Mouse (Mus musculus): ENCODE measurements around the gene Erbb4. TPM values are rescaled to one million over a fixed set of nuclear protein-coding genes. Genes with fewer than 3 reads are reported as not detected.

Gene Erbb4
- polyA plus RNA-seq, 1 experiment from 2014 or later = 8.6 TPM

DNA sequence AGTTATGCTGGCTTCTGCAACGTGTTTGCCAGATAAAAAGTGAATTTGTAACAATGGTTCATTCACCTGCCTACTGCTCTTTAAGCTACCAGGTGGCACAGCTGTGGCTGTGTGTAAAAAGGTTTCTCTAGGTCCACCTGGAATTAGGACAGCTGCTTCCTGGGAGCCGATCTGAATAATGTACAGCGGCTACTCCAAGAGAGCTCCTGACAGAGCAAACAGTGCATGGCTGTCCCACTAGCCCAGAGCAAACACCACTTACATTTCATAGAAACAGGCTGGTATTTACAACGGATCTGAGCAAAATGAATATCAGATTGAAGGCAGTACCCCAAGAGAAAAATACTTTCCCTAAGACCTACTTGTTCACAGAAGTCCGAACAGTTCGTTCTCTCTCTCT is 1058.0 kb downstream of the Erbb4 start:
- Histone ChIP-seq H3K27me3 (ENCODE audit: control insufficient read depth, insufficient read depth, low read length) (no peaks in the 10 kb centered on the region), H3K9me3 (ENCODE audit: control insufficient read depth, low read length) (no peaks in the 10 kb centered on the region), H3K4me3 (ENCODE audit: low read depth, low read length) (no peak overlapping the region), H3K4me2 (no peak overlapping the region), H3K4me1 (ENCODE audit: control insufficient read depth, insufficient read depth, low read length) (peaks cover 13% of the 10 kb centered on the region; the same call in 1 of the 2 replicates), H3K9ac (ENCODE audit: low read length) (no peak overlapping the region), H3K36me3 (ENCODE audit: control insufficient read depth, insufficient read depth, low read length) (no peaks in the 10 kb centered on the region), H3K27ac (ENCODE audit: low read depth, low read length) (no peak overlapping the region)
- WGBS = 72% methylated on average over 6 of the region's 6 CpGs
- peak; percentile 79 for DNase-seq (ENCODE audit: low spot score, missing footprints)
- ATAC-seq (ENCODE audit: low FRiP score) = no peak

DNA sequence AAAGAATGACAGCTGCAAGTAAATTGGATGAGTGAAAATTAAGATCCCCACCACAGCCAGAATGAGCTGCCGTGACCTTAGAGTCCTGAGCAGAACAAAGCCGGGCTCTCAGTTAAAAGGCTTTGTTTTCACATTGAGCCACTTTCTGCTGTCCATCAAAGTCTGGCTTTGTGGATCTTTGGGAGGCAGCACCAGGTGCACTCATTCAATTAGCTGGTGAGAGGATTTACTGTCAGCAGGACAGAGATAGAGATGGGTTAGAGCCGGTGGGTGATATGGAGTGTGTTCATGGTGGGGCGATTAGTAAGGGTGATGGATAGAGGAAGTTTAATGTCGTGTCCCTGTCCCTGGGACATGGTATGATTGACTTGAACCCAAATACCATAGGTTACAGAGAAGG is 1060.7 kb downstream of the Erbb4 start:
- peak overlapping the region; percentile 71; the same call in 1 of the 2 replicates for H3K27ac ChIP-seq (ENCODE audit: low read depth, low read length)
- peaks cover 13% of the 10 kb centered on the region; the same call in 1 of the 2 replicates for H3K4me1 ChIP-seq (ENCODE audit: control insufficient read depth, insufficient read depth, low read length)
- H3K27me3 ChIP-seq (ENCODE audit: control insufficient read depth, insufficient read depth, low read length) = no peaks in the 10 kb centered on the region
- H3K4me3 ChIP-seq (ENCODE audit: low read depth, low read length) = no peak overlapping the region
- WGBS = under 1% methylated on average over 5 of the region's 5 CpGs
- peak overlapping the region; percentile 47; the same call in 1 of the 2 replicates for H3K9ac ChIP-seq (ENCODE audit: low read length)
- H3K9me3 ChIP-seq (ENCODE audit: control insufficient read depth, low read length) = no peaks in the 10 kb centered on the region
- peak; percentile 91 for ATAC-seq (ENCODE audit: low FRiP score)
- peak; percentile 93 for DNase-seq (ENCODE audit: low spot score, missing footprints)
- no peaks in the 10 kb centered on the region for H3K36me3 ChIP-seq (ENCODE audit: control insufficient read depth, insufficient read depth, low read length)
- H3K4me2 ChIP-seq = peak overlapping the region; percentile 44; the same call in 1 of the 2 replicates

DNA sequence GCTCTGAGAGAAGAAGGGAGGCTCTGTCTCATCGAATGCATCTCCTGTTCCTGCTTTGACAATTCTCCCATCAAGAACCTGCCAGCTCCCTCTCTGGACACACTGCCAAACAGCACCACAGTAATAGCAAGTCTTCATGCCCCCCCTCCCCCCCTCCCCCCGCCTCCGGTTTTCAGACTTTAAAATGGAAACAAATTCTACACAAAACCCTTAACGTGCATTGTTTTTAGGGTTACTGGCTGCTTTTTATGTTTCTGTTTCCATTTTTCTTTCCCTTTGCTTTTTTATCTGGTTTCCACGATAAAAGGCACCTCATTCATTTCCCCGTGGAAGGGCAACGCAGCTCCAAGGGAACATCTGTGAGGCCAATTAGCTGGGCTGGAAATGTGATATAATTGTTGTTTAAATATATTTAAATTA is 1061.3 kb downstream of the Erbb4 start:
- peak overlapping the region; percentile 44 for H3K4me2 ChIP-seq
- ATAC-seq (ENCODE audit: low FRiP score) (peak; percentile 83), DNase-seq (ENCODE audit: low spot score, missing footprints) (peak; percentile 92)
- H3K9ac ChIP-seq (ENCODE audit: low read length) = peak overlapping the region; percentile 47; the same call in 1 of the 2 replicates
- H3K27ac ChIP-seq (ENCODE audit: low read depth, low read length) = peak overlapping the region; percentile 71
- peaks cover 13% of the 10 kb centered on the region; the same call in 1 of the 2 replicates for H3K4me1 ChIP-seq (ENCODE audit: control insufficient read depth, insufficient read depth, low read length)
- H3K27me3 ChIP-seq (ENCODE audit: control insufficient read depth, insufficient read depth, low read length) = no peaks in the 10 kb centered on the region
- peak overlapping the region; percentile 17; the same call in 1 of the 2 replicates for H3K4me3 ChIP-seq (ENCODE audit: low read depth, low read length)
- 2% methylated on average over 7 of the region's 7 CpGs for WGBS
- H3K36me3 ChIP-seq (ENCODE audit: control insufficient read depth, insufficient read depth, low read length) = no peaks in the 10 kb centered on the region
- H3K9me3 ChIP-seq (ENCODE audit: control insufficient read depth, low read length) = no peaks in the 10 kb centered on the region

DNA sequence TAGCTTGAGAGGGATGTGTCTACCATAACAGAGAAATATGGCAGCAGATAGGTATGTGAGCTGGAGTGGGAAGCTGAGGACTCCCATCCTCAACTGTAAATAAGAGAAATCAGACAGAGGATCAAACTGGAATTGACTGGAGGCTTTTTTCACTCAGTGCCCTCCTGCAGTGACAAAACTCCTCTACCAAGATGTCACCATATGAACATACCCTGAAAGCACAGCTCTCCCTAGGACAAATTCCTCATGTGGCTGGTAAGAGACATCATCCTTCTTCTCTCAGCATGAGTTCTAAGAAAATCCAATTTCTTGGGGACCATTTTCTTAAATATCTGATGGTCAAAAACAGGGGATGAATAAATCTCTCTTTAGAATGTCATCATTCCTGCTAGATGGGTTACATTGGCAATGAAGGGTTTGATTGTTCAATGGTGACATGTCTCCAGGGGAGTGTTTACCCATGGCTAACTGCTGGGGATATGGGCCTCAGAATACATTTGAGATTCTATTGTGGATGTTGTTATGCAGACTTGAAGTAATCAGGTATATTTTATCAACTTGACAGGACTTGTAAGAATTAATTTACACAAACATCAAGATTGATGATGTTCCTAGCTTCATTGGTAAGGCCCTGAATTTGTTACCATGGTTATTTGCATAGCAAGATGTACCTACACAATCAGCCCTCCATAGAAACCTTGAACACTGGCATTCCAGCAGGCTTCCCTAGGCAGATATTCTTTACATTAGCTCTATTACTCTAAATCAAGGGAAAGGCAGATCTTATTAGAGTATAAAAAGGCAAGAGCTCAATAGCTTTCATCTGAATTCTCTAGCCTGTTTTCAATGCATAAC is 1083.5 kb downstream of the Erbb4 start:
- H3K9ac ChIP-seq (ENCODE audit: low read length) = no peak overlapping the region
- H3K4me3 ChIP-seq (ENCODE audit: low read depth, low read length) = no peak overlapping the region
- no peaks in the 10 kb centered on the region for H3K4me1 ChIP-seq (ENCODE audit: control insufficient read depth, insufficient read depth, low read length)
- ATAC-seq (ENCODE audit: low FRiP score) (no peak), DNase-seq (ENCODE audit: low spot score, missing footprints) (no peak)
- no peak overlapping the region for H3K27ac ChIP-seq (ENCODE audit: low read depth, low read length)
- no peak overlapping the region for H3K4me2 ChIP-seq
- H3K9me3 ChIP-seq (ENCODE audit: control insufficient read depth, low read length) = no peaks in the 10 kb centered on the region
- no peaks in the 10 kb centered on the region for H3K27me3 ChIP-seq (ENCODE audit: control insufficient read depth, insufficient read depth, low read length)
- no peaks in the 10 kb centered on the region for H3K36me3 ChIP-seq (ENCODE audit: control insufficient read depth, insufficient read depth, low read length)

DNA sequence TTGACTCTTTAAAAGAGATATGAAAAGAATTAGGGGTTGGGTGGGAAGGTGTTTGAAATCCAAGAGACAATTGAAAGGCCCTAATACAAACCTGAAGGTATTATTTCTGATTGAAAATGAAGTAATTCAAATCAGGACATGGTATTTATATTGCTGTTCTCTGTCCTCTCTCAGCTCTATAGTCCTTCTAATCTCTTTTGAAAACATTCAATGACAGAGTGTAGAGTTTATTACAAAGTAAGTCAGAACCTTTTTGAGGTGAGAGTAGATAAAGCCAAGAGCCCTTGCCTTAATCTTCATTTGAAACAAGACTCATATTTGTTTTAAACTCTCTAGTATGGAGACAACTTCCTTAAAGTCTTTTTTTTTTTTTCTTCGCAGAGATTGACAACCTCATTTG is 1087.8 kb downstream of the Erbb4 start:
- H3K9ac ChIP-seq (ENCODE audit: low read length) = no peak overlapping the region
- DNase-seq (ENCODE audit: low spot score, missing footprints) = no peak
- WGBS = 96% methylated on average over 1 of the region's 1 CpGs
- H3K4me3 ChIP-seq (ENCODE audit: low read depth, low read length) = no peak overlapping the region
- no peak for ATAC-seq (ENCODE audit: low FRiP score)
- no peak overlapping the region for H3K27ac ChIP-seq (ENCODE audit: low read depth, low read length)
- H3K4me2 ChIP-seq = no peak overlapping the region
- no peaks in the 10 kb centered on the region for H3K4me1 ChIP-seq (ENCODE audit: control insufficient read depth, insufficient read depth, low read length)
- H3K9me3 ChIP-seq (ENCODE audit: control insufficient read depth, low read length) = no peaks in the 10 kb centered on the region
- H3K36me3 ChIP-seq (ENCODE audit: control insufficient read depth, insufficient read depth, low read length) = no peaks in the 10 kb centered on the region
- no peaks in the 10 kb centered on the region for H3K27me3 ChIP-seq (ENCODE audit: control insufficient read depth, insufficient read depth, low read length)

DNA sequence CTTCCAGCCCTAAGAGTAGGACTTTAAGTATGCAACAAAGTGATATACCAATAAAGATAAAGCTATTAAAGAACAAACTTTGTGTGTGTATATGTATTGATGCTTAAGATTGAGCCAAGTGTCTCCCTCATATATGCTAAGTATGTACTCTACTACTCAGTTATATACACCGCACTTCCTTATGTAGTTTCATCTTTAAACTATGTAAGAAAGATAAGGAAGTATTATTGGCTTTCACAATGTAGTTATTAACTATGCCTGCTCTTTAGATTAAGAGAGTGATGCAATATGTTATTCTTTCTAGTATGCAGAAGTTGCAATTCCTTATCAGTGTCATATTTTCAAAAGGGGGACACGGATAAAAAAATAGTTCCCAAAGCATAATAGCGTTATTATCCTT is 1088.2 kb downstream of the Erbb4 start:
- H3K27ac ChIP-seq (ENCODE audit: low read depth, low read length) = no peak overlapping the region
- H3K27me3 ChIP-seq (ENCODE audit: control insufficient read depth, insufficient read depth, low read length) = no peaks in the 10 kb centered on the region
- no peak overlapping the region for H3K9ac ChIP-seq (ENCODE audit: low read length)
- H3K4me2 ChIP-seq = no peak overlapping the region
- ATAC-seq (ENCODE audit: low FRiP score) = no peak
- 89% methylated on average over 3 of the region's 3 CpGs for WGBS
- H3K9me3 ChIP-seq (ENCODE audit: control insufficient read depth, low read length) = no peaks in the 10 kb centered on the region
- DNase-seq (ENCODE audit: low spot score, missing footprints) = no peak
- no peaks in the 10 kb centered on the region for H3K36me3 ChIP-seq (ENCODE audit: control insufficient read depth, insufficient read depth, low read length)
- no peak overlapping the region for H3K4me3 ChIP-seq (ENCODE audit: low read depth, low read length)
- no peaks in the 10 kb centered on the region for H3K4me1 ChIP-seq (ENCODE audit: control insufficient read depth, insufficient read depth, low read length)

Measured in midbrain, embryonic 11.5 days (tissue).